Mouse (Mus musculus) liver, adult 2 months (tissue): ENCODE measurements around the gene Arhgef28.

ENCODE experiments used
- CTCF ChIP-seq: fragments of 200-500 bp; IDR thresholded peaks from 2 replicates; pipeline ENCODE4 v1.5.1; 2011; ENCODE audit warnings: low read depth, low read length, control low read depth
- POLR2A ChIP-seq: fragments of 200-500 bp; IDR thresholded peaks from 2 replicates; pipeline ENCODE4 v1.6.1; 2011; ENCODE audit warnings: low read length, control low read depth; ENCODE audit not compliant: insufficient read depth; ENCODE audit errors: extremely low read depth

DNA sequence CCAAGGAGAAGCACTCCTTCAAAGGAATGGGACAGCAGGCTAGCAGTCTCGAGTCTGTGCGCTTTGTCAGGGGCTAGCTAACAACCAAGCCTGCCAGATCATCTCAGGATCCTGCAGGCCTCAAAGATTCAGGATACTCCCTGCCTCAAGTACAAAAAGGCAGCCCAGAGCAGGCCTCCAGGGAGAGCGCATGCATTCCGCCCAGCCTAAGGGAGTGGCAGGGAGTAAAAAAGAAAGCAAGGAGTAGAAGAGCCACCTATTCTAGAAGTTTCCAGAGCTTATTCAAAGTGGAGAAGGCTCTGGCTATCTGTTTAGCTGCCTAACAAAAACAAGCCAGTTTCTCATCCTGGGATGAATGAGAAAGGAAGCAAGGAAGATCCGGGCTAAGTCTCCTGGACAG is 128.0 kb downstream of the Arhgef28 start:
- no peak for TF ChIP-seq CTCF
- no peak for TF ChIP-seq POLR2A
